In genomic region chr10:12941018-12941761, GRCm38 (mm10) we compare ENCODE assay signal across 8 mouse cellular contexts. TPM values are rescaled to one million over a fixed set of nuclear protein-coding genes. Genes with fewer than 3 reads are reported as not detected.
DNase-seq lines count a peak whose midpoint lies in the region; ATAC-seq and TF ChIP-seq lines count a peak whose summit lies in the region.

No protein-coding gene starts in this region.

- no peak overlapping the region for H3K27ac ChIP-seq in lung, embryonic 16.5 days (ENCODE audit: low read length)
- no peak overlapping the region for H3K27ac ChIP-seq in left cerebral cortex, adult 2 months
- H3K27ac ChIP-seq in midbrain, embryonic 13.5 days: no peak overlapping the region

- H3K4me2 ChIP-seq in lung, embryonic 16.5 days (ENCODE audit: low read depth, low read length): peak overlapping the region; percentile 74
- H3K4me2 ChIP-seq in midbrain, embryonic 13.5 days (replicated peaks): peak overlapping the region; percentile 60

- H3K9me3 ChIP-seq in lung, embryonic 16.5 days (ENCODE audit: control insufficient read depth, low read length): no peaks in the 10 kb centered on the region
- no peaks in the 10 kb centered on the region for H3K9me3 ChIP-seq in midbrain, embryonic 13.5 days

- peaks cover 20% of the 10 kb centered on the region for H3K27me3 ChIP-seq in lung, embryonic 16.5 days (ENCODE audit: control insufficient read depth, insufficient read depth, low read depth, low read length)
- H3K27me3 ChIP-seq in midbrain, embryonic 13.5 days: peaks cover 48% of the 10 kb centered on the region

- no peak for DNase-seq in lung, postnatal 25 days (ENCODE audit: low spot score)
- DNase-seq in embryo, embryonic 9.5 days (ENCODE audit: extremely low spot score): peak; percentile 64
- DNase-seq in heart, postnatal 14 days: peak; percentile 22 to 26
- peak; percentile 34 to 51 for DNase-seq in left cerebral cortex, adult 2 months (ENCODE audit: extremely low spot score in 1 of 2, low spot score in 2 of 2)
- DNase-seq in testis, postnatal 10 days (ENCODE audit: low spot score): peak; percentile 48
- DNase-seq in urinary bladder, postnatal 10 days (ENCODE audit: low spot score): no peak

- no peaks in the 10 kb centered on the region for H3K36me3 ChIP-seq in lung, embryonic 16.5 days (ENCODE audit: control insufficient read depth, insufficient read depth, low read length)
- H3K36me3 ChIP-seq in midbrain, embryonic 13.5 days: no peaks in the 10 kb centered on the region

- 7% methylated on average over 63 of the region's 63 CpGs for WGBS in lung, embryonic 16.5 days
- WGBS in midbrain, embryonic 13.5 days: 12% methylated on average over 63 of the region's 63 CpGs

- TF ChIP-seq CTCF in left cerebral cortex, adult 2 months (IDR thresholded peaks at IDR 0.05): no peak

- peak overlapping the region; percentile 54 for H3K4me3 ChIP-seq in lung, embryonic 16.5 days (ENCODE audit: low read length)
- H3K4me3 ChIP-seq in left cerebral cortex, adult 2 months: peak overlapping the region; percentile 45
- peak overlapping the region; percentile 47 for H3K4me3 ChIP-seq in midbrain, embryonic 13.5 days (replicated peaks)

- peak overlapping the region; percentile 58 for H3K9ac ChIP-seq in lung, embryonic 16.5 days (ENCODE audit: low read length)
- H3K9ac ChIP-seq in midbrain, embryonic 13.5 days (replicated peaks): peak overlapping the region; percentile 57

- intact Hi-C loops in heart, postnatal 14 days (cut with DNase I): no loop called here
- intact Hi-C loops in left cerebral cortex, adult 2 months (cut with DNase I): no loop called here

- H3K4me1 ChIP-seq in lung, embryonic 16.5 days (replicated peaks; ENCODE audit: control insufficient read depth, insufficient read depth, low read length): peaks cover 8% of the 10 kb centered on the region; the same call in 1 of the 2 replicates
- peaks cover 6% of the 10 kb centered on the region for H3K4me1 ChIP-seq in midbrain, embryonic 13.5 days (replicated peaks)

- ATAC-seq in lung, embryonic 16.5 days (ENCODE audit: low read depth): peak; percentile 88
- peak; percentile 95 for ATAC-seq in midbrain, embryonic 13.5 days

RNA-seq across cellular contexts. Expression of gene Stx11, which starts 22.9 kb away (rescaled TPM):
- polyA plus RNA-seq in lung, embryonic 16.5 days (2015; fragmentation: Nextera tagmentation; extraction: Ambion mirVana): 2.2 and 2.7 TPM in 2 replicates
- 1 to 10 TPM; 1.8 to 1.9 TPM for total RNA-seq in heart, postnatal 14 days (2021)
- total RNA-seq in left cerebral cortex, adult 2 months (2021): under 1 TPM; 0.07 to 0.23 TPM
- 0.88 and 1.2 TPM in 2 replicates for polyA plus RNA-seq in midbrain, embryonic 13.5 days (2015; fragmentation: Nextera tagmentation; extraction: Ambion mirVana)

Comparison
In these comparisons a context has a peak if more than half of its experiments do, and no peak if none do; other contexts are left out.
1. DNase-seq: peak in embryo, embryonic 9.5 days (single experiment), heart, postnatal 14 days (2 of 2), left cerebral cortex, adult 2 months (2 of 2) and testis, postnatal 10 days (single experiment); none in lung, postnatal 25 days (single experiment) and urinary bladder, postnatal 10 days (single experiment).
2. Peak in every context shown above with its lines, with median percentiles within 50 percentile points of each other: H3K4me3 ChIP-seq.